Mouse (Mus musculus): ENCODE measurements around the gene Mag. TPM values are rescaled to one million over a fixed set of nuclear protein-coding genes. Genes with fewer than 3 reads are reported as not detected.
A peak's percentile ranks its signal among the peaks of the same experiment; 100 is the strongest.

Mag gene
- total RNA-seq, 1 experiment: 0.22 TPM

DNA sequence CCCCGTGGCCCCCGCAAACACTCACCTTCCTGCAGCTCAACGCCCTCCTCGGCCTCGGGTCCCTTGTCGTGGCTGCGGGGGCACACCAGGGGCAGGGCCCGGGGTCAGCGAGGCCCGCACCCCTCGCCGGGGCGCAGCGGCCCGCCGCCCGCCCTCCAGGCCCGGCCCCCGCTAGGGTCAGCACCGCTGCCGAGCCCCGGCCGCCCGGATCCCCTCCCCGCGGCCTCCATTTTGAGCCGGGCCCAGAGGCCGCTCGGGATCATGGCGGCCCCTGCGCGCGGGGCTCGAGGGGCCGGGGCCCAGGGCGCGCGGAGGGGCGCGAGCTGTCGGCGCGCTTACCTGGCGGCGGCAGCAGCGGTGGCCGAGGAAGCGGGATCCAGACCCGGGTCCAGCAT, 41.7 kb upstream of the Mag start:
- DNase-seq (ENCODE audit: low read depth, low spot score): no peak
- no peaks in the 10 kb centered on the region for H3K9me3 ChIP-seq (ENCODE audit: control insufficient read depth, insufficient read depth, low read depth, low read length)
- peaks cover 2 to 16% of the 10 kb centered on the region in 2 experiments; a peak in 2 of 4 replicates for H3K4me1 ChIP-seq (ENCODE audit: control insufficient read depth in 2 of 2, insufficient read depth in 2 of 2, low read length in 2 of 2, poor library complexity in 1 of 2)
- in situ Hi-C loops (cut with MboI; ENCODE audit: low sequenced_read_pairs in 2 of 2, unreplicated experiment in 2 of 2): no loop called here
- no peak for TF ChIP-seq CHD2 (IDR thresholded peaks at IDR 0.05; ENCODE audit: low read depth, low read length)
- TF ChIP-seq ZNF384 (IDR thresholded peaks at IDR 0.05; ENCODE audit: low read depth, low read length): no peak
- TF ChIP-seq MAFK (IDR thresholded peaks at IDR 0.05; ENCODE audit: insufficient read depth, low read depth, low read length): no peak
- H3K27ac ChIP-seq (ENCODE audit: insufficient read depth, low read depth, low read length, poor library complexity, severe bottlenecking): peak overlapping the region; percentile 89
- H3K4me3 ChIP-seq (ENCODE audit: insufficient read depth in 1 of 2, low read depth in 1 of 2, low read length in 2 of 2, poor library complexity in 1 of 2, severe bottlenecking in 1 of 2): peak overlapping the region; percentile 83 to 91
- H3K9ac ChIP-seq (ENCODE audit: insufficient read depth, low read depth, low read length, poor library complexity, severe bottlenecking): peak overlapping the region; percentile 91
- peaks cover 48% of the 10 kb centered on the region for H3K36me3 ChIP-seq (ENCODE audit: control insufficient read depth, insufficient read depth, low read length, poor library complexity, severe bottlenecking)

DNA sequence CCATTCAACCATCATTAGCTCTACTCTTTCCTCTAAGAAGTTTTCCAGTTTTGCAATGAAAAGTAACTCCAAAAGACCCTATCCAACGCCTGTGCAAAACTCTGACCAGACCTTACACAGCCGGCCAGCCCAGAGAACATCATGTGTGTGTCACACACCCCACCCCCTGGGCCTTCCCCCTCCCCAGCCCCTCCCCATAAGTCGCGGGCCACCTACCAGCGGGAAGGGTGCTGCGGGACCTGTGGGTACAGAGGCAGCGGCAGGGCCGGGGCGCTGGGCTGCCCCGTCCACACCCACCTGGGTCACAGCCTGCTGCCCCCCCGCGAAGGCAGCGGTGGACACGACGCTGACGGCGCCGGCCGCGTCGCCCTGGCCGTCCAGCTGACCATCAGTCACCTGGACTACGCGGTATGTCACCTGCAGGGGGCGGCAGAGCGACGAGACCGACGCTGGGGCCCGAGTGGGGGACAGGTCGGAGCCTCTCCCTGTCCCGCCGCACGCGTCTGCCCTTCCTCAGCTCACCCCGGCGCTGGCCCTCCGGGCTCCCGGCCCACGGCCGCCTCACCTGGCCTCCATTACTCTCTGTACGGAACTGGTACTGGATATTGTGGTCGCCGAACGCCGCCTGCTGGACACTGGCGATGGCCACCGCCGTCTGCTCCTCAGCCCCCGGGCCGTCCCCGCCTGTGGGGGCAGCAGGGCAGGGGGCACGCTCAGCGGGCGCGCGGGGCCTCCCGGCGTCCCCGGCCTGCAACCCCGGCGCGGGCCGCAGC, 41.1 kb upstream of the Mag start:
- Histone ChIP-seq H3K4me3 (ENCODE audit: insufficient read depth in 1 of 2, low read depth in 1 of 2, low read length in 2 of 2, poor library complexity in 1 of 2, severe bottlenecking in 1 of 2) (peak overlapping the region; percentile 83 to 91), H3K9ac (ENCODE audit: insufficient read depth, low read depth, low read length, poor library complexity, severe bottlenecking) (peak overlapping the region; percentile 91), H3K9me3 (ENCODE audit: control insufficient read depth, insufficient read depth, low read depth, low read length) (no peaks in the 10 kb centered on the region), H3K27ac (ENCODE audit: insufficient read depth, low read depth, low read length, poor library complexity, severe bottlenecking) (peak overlapping the region; percentile 89), H3K4me1 (ENCODE audit: control insufficient read depth in 2 of 2, insufficient read depth in 2 of 2, low read length in 2 of 2, poor library complexity in 1 of 2) (peaks cover 2 to 16% of the 10 kb centered on the region in 2 experiments; a peak in 2 of 4 replicates), H3K36me3 (ENCODE audit: control insufficient read depth, insufficient read depth, low read length, poor library complexity, severe bottlenecking) (peaks cover 45% of the 10 kb centered on the region)
- in situ Hi-C loops (cut with MboI; ENCODE audit: low sequenced_read_pairs in 2 of 2, unreplicated experiment in 2 of 2): no loop called here
- TF ChIP-seq ZNF384 (IDR thresholded peaks at IDR 0.05; ENCODE audit: low read depth, low read length) (no peak), HCFC1 (IDR thresholded peaks at IDR 0.05; ENCODE audit: borderline replicate concordance, insufficient read depth, low read length) (no peak), CHD2 (IDR thresholded peaks at IDR 0.05; ENCODE audit: low read depth, low read length) (no peak), ZC3H11A (IDR thresholded peaks at IDR 0.05; ENCODE audit: borderline replicate concordance, low read depth, low read length) (0 out of 2 replicates have a peak, but pooled peaks have one; percentile 2), MAFK (IDR thresholded peaks at IDR 0.05; ENCODE audit: insufficient read depth, low read depth, low read length) (no peak)
- peak; percentile 63 for DNase-seq (ENCODE audit: low read depth, low spot score)

GRCm38 (mm10) chr7:30954971-30955520, 40.4 kb upstream of the Mag start:
- Histone ChIP-seq H3K4me3 (ENCODE audit: insufficient read depth in 1 of 2, low read depth in 1 of 2, low read length in 2 of 2, poor library complexity in 1 of 2, severe bottlenecking in 1 of 2) (peak overlapping the region; percentile 83 to 91; a peak in 3 of 4 replicates), H3K4me1 (ENCODE audit: control insufficient read depth in 2 of 2, insufficient read depth in 2 of 2, low read length in 2 of 2, poor library complexity in 1 of 2) (peaks cover 2 to 16% of the 10 kb centered on the region in 2 experiments; a peak in 2 of 4 replicates), H3K27ac (ENCODE audit: insufficient read depth, low read depth, low read length, poor library complexity, severe bottlenecking) (no peak overlapping the region), H3K9me3 (ENCODE audit: control insufficient read depth, insufficient read depth, low read depth, low read length) (no peaks in the 10 kb centered on the region), H3K36me3 (ENCODE audit: control insufficient read depth, insufficient read depth, low read length, poor library complexity, severe bottlenecking) (peaks cover 46% of the 10 kb centered on the region), H3K9ac (ENCODE audit: insufficient read depth, low read depth, low read length, poor library complexity, severe bottlenecking) (no peak overlapping the region)
- TF ChIP-seq CHD2 (IDR thresholded peaks at IDR 0.05; ENCODE audit: low read depth, low read length) (no peak), MAFK (IDR thresholded peaks at IDR 0.05; ENCODE audit: insufficient read depth, low read depth, low read length) (no peak), HCFC1 (IDR thresholded peaks at IDR 0.05; ENCODE audit: borderline replicate concordance, insufficient read depth, low read length) (no peak), ZC3H11A (IDR thresholded peaks at IDR 0.05; ENCODE audit: borderline replicate concordance, low read depth, low read length) (no peak), ZNF384 (IDR thresholded peaks at IDR 0.05; ENCODE audit: low read depth, low read length) (no peak)
- in situ Hi-C loops (cut with MboI; ENCODE audit: low sequenced_read_pairs in 2 of 2, unreplicated experiment in 2 of 2): no loop called here
- no peak for DNase-seq (ENCODE audit: low read depth, low spot score)

DNA sequence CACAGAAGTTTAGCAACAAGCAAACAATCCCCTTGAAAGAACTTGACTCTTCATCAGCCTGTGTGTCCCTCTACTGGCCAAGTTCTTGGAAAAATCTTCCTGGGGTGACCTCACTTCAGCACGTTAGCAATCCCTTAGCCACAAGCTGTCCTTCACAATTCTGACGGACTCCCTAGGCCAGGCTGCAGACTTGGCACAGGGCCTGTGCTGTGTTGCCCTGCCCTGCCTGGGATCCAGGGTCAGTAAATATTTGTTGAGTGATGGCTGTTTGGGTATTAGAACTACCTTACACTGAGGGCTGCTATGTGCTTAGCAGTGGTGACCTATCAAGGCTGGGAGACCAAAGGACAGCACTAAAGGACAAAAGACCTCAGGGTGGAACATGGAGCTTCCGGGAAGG, 39.4 kb upstream of the Mag start:
- Histone ChIP-seq H3K27ac (ENCODE audit: insufficient read depth, low read depth, low read length, poor library complexity, severe bottlenecking) (no peak overlapping the region), H3K4me1 (ENCODE audit: control insufficient read depth in 2 of 2, insufficient read depth in 2 of 2, low read length in 2 of 2, poor library complexity in 1 of 2) (peaks cover 2 to 11% of the 10 kb centered on the region in 2 experiments; a peak in 2 of 4 replicates), H3K36me3 (ENCODE audit: control insufficient read depth, insufficient read depth, low read length, poor library complexity, severe bottlenecking) (peaks cover 41% of the 10 kb centered on the region), H3K9me3 (ENCODE audit: control insufficient read depth, insufficient read depth, low read depth, low read length) (no peaks in the 10 kb centered on the region), H3K9ac (ENCODE audit: insufficient read depth, low read depth, low read length, poor library complexity, severe bottlenecking) (no peak overlapping the region), H3K4me3 (ENCODE audit: insufficient read depth in 1 of 2, low read depth in 1 of 2, low read length in 2 of 2, poor library complexity in 1 of 2, severe bottlenecking in 1 of 2) (no peak overlapping the region)
- no peak for DNase-seq (ENCODE audit: low read depth, low spot score)
- in situ Hi-C loops (cut with MboI; ENCODE audit: low sequenced_read_pairs in 2 of 2, unreplicated experiment in 2 of 2): no loop called here
- no peak for TF ChIP-seq HCFC1 (IDR thresholded peaks at IDR 0.05; ENCODE audit: borderline replicate concordance, insufficient read depth, low read length)
- no peak for TF ChIP-seq CHD2 (IDR thresholded peaks at IDR 0.05; ENCODE audit: low read depth, low read length)
- TF ChIP-seq MAFK (IDR thresholded peaks at IDR 0.05; ENCODE audit: insufficient read depth, low read depth, low read length): no peak
- no peak for TF ChIP-seq ZC3H11A (IDR thresholded peaks at IDR 0.05; ENCODE audit: borderline replicate concordance, low read depth, low read length)
